Mouse (Mus musculus): ENCODE measurements around the gene 1700125H20Rik. TPM values are rescaled to one million over a fixed set of nuclear protein-coding genes. Genes with fewer than 3 reads are reported as not detected.

The 1700125H20Rik gene
- polyA plus RNA-seq, 1 experiment from 2014 or later = 0.52 TPM

DNA sequence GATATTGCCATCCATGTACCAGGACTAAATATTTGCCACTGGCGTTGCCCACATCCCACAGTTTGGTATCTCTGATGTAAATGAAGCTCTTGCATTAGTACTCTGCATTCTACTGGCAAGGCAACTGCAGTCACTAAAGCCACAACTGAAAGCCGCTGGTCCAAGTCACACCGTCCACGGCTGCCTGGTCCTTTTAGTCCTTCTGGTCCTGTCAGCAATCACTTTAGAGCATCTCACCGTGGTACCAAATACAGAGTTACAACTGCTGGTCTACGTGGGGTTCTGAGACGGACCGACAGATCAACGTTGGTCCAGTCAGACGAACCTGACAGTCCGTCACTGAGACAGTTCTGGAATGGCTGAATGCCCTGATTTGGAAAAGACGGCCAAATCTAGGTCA lies 20.5 kb downstream of the 1700125H20Rik start:
- no peaks in the 10 kb centered on the region for H3K27me3 ChIP-seq
- no peak overlapping the region for H3K27ac ChIP-seq
- no peak for ATAC-seq (ENCODE audit: low FRiP score, low read depth)
- 93% methylated on average over 12 of the region's 12 CpGs for WGBS
- no peak overlapping the region for H3K9ac ChIP-seq
- no peaks in the 10 kb centered on the region for H3K4me1 ChIP-seq
- H3K4me2 ChIP-seq (replicated peaks) = no peak overlapping the region
- no peaks in the 10 kb centered on the region for H3K9me3 ChIP-seq
- H3K4me3 ChIP-seq = no peak overlapping the region
- peaks cover 74% of the 10 kb centered on the region for H3K36me3 ChIP-seq

DNA sequence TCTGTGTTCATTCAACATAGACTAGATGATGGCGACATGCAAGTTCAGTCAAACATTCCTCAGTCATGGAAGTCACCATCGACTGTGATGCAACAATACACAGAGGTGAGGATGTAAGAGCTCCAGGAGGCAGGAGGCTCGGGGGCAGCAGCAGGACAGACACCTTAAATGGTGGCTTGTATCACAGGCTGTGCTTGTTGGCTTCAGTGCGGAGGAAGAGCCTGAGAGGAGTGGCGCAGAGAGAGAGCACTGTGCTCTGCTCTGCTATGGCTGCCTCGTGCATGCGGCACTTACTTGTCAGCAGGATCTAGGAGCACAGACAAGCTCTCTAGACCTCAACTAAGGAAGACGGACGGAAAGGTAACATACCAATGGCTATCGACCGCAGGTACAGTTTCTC lies 24.0 kb downstream of the 1700125H20Rik start:
- Histone ChIP-seq H3K27ac (no peak overlapping the region), H3K4me3 (no peak overlapping the region), H3K9ac (no peak overlapping the region), H3K36me3 (peaks cover 93% of the 10 kb centered on the region), H3K4me2 (replicated peaks) (no peak overlapping the region), H3K9me3 (no peaks in the 10 kb centered on the region), H3K4me1 (no peaks in the 10 kb centered on the region), H3K27me3 (no peaks in the 10 kb centered on the region)
- 95% methylated on average over 11 of the region's 11 CpGs for WGBS
- no peak for ATAC-seq (ENCODE audit: low FRiP score, low read depth)

DNA sequence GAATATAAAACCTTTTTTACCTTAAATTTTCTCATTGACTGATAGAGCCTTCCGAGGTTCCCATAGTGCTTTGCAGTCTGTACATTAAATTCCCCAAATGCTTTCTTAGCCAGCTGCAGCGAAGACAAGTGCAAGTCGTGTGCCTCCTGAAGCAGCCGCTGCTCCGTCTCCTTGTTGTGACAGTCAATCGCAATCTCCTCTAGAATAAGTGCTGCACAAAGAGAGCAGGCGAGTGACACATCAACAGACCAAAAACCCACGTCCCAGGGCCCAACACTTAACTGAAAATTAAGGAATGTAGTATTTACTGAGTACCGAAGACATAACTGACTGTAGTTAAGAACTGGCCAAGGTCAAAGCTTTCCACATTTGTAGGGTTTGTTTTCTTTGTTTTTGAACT lies 25.8 kb downstream of the 1700125H20Rik start:
- Histone ChIP-seq H3K4me2 (replicated peaks) (no peak overlapping the region), H3K4me1 (no peaks in the 10 kb centered on the region), H3K4me3 (no peak overlapping the region), H3K9ac (no peak overlapping the region), H3K36me3 (peaks cover 92% of the 10 kb centered on the region), H3K9me3 (no peaks in the 10 kb centered on the region), H3K27ac (no peak overlapping the region), H3K27me3 (no peaks in the 10 kb centered on the region)
- WGBS = 92% methylated on average over 9 of the region's 9 CpGs
- no peak for ATAC-seq (ENCODE audit: low FRiP score, low read depth)

DNA sequence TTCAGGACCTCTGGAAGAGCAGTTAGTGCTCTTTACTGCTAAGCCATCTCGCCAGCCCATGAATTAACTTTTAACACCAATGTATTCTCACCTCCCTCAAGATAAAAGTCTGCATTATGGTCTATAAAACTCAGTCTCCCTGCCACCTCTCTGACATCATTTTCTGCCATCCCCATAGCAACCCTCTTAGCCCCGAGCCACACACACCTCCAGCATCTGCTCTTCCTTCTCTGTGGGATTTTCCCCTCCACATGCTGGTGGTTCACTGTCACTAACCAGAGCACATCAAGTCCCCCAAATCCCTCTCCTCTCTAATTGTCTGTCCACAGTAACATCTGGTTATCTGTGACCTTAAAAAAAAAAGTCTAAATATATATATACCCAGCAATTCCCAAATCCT lies 28.7 kb downstream of the 1700125H20Rik start:
- Histone ChIP-seq H3K4me3 (no peak overlapping the region), H3K27me3 (no peaks in the 10 kb centered on the region), H3K27ac (no peak overlapping the region), H3K4me1 (no peaks in the 10 kb centered on the region), H3K9ac (no peak overlapping the region), H3K4me2 (replicated peaks) (no peak overlapping the region), H3K36me3 (peaks cover 92% of the 10 kb centered on the region), H3K9me3 (no peaks in the 10 kb centered on the region)
- no peak for ATAC-seq (ENCODE audit: low FRiP score, low read depth)
- 79% methylated on average over 2 of the region's 2 CpGs for WGBS

DNA sequence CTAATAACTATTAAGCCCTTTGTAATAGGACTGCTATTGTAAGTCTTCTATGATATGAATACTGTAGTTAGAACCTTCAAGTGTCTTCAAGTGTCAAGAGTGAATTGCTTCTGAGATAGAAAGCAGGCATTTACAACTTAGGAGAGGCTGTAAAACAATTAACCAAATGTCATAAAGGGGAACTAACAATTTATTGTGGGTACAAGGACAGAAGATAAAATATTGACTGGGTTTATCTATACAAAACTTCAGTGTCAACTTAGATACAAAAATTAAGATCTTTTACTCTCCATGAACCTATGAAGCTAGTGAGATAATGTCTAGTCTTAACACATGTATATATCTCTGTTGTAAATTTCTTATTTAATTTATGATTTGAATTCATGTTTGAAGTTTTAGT lies 36.0 kb downstream of the 1700125H20Rik start:
- Histone ChIP-seq H3K27ac (no peak overlapping the region), H3K9me3 (no peaks in the 10 kb centered on the region), H3K36me3 (peaks cover 84% of the 10 kb centered on the region), H3K9ac (no peak overlapping the region), H3K4me3 (no peak overlapping the region), H3K4me2 (replicated peaks) (no peak overlapping the region), H3K4me1 (no peaks in the 10 kb centered on the region), H3K27me3 (no peaks in the 10 kb centered on the region)
- ATAC-seq (ENCODE audit: low FRiP score, low read depth) = no peak

DNA sequence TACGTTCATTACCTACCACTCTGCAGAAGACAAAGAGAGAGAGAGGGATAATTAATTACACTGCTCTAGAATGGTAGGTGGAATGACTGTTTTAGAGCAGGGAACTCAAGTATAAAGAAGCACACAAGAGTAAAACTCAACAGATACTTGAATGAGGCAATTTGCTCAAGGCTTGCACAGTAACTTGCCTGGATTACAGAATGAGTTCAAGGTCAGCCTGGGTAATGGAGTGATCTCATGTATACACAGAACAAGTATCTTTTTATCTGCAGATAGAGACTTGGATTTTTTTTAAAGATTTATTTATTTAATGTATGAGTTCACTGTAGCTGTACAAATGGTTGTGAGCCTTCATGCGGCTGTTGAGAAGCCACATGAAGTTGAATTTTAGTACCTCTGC lies 40.9 kb downstream of the 1700125H20Rik start:
- Histone ChIP-seq H3K36me3 (peaks cover 87% of the 10 kb centered on the region), H3K27ac (no peak overlapping the region), H3K4me2 (replicated peaks) (no peak overlapping the region), H3K27me3 (no peaks in the 10 kb centered on the region), H3K4me3 (no peak overlapping the region), H3K4me1 (no peaks in the 10 kb centered on the region), H3K9ac (no peak overlapping the region), H3K9me3 (no peaks in the 10 kb centered on the region)
- no peak for ATAC-seq (ENCODE audit: low FRiP score, low read depth)
- 96% methylated on average over 2 of the region's 2 CpGs for WGBS

DNA sequence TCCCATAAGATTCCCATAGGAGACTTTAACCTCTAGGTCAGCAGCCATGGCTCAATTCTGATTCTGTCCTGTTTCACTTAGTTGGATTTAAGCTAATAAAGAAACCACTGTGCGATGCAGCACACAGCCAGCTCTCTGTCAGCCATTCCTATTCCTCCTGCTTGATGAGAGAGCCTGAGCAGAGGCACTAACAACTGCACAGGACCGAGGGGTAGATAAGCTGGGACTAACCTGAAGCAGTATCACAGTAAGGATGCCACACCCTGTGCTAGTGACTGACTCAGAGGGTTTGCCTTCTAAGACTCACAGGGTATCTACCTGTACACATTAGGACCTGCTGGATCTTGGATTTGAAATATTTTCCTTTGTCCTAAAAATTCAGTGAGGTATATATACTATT lies 43.0 kb downstream of the 1700125H20Rik start:
- H3K4me1 ChIP-seq = no peaks in the 10 kb centered on the region
- no peak overlapping the region for H3K4me2 ChIP-seq (replicated peaks)
- WGBS = 93% methylated on average over 2 of the region's 2 CpGs
- H3K4me3 ChIP-seq = no peak overlapping the region
- no peak overlapping the region for H3K27ac ChIP-seq
- H3K27me3 ChIP-seq = no peaks in the 10 kb centered on the region
- H3K36me3 ChIP-seq = peaks cover 71% of the 10 kb centered on the region
- H3K9me3 ChIP-seq = no peaks in the 10 kb centered on the region
- no peak for ATAC-seq (ENCODE audit: low FRiP score, low read depth)
- H3K9ac ChIP-seq = no peak overlapping the region

DNA sequence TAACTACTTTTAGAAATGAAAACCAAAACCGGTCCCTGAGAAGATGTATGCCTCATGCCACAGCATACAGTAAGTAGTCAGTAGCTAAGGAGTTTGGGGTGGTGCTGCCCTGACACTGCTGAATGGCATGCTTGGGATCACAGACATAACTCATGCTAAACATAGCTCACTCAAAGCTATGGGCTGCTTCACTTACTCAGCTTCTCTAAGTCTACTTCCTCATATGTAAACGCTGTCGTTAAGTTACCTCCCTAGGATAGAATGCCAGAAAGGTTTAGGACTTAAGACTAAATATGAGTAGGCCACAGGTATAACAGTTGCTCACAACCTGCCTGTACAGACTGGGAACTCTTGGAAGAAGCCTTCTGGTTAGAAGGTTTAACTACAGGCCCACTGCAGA lies 44.5 kb downstream of the 1700125H20Rik start:
- Histone ChIP-seq H3K9ac (no peak overlapping the region), H3K36me3 (peaks cover 59% of the 10 kb centered on the region), H3K27ac (no peak overlapping the region), H3K4me3 (no peak overlapping the region), H3K27me3 (no peaks in the 10 kb centered on the region), H3K9me3 (no peaks in the 10 kb centered on the region), H3K4me2 (replicated peaks) (no peak overlapping the region), H3K4me1 (no peaks in the 10 kb centered on the region)
- ATAC-seq (ENCODE audit: low FRiP score, low read depth) = no peak
- WGBS = 95% methylated on average over 3 of the region's 3 CpGs

DNA sequence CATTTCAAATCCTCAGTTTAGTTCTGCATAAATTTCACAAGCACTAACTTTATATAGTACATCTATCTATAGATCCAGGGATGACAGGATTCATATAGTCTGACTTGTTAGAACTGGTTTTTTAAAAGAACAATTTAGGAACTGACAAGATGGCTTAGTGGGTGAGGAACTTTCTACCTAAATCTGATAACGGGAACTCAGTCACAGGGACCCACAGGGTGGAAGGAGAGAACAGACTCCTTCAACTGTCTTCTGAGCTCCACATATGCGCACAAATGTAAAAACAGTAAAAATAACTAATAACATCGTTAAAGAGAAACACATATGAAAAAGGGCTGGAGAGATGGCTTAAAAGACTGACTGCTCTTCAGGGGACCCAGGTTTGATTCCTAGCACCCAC lies 48.8 kb downstream of the 1700125H20Rik start:
- Histone ChIP-seq H3K9ac (no peak overlapping the region), H3K9me3 (no peaks in the 10 kb centered on the region), H3K4me2 (replicated peaks) (no peak overlapping the region), H3K27ac (no peak overlapping the region), H3K36me3 (peaks cover 36% of the 10 kb centered on the region), H3K4me1 (no peaks in the 10 kb centered on the region), H3K27me3 (no peaks in the 10 kb centered on the region), H3K4me3 (no peak overlapping the region)
- 88% methylated on average over 3 of the region's 3 CpGs for WGBS
- no peak for ATAC-seq (ENCODE audit: low FRiP score, low read depth)

DNA sequence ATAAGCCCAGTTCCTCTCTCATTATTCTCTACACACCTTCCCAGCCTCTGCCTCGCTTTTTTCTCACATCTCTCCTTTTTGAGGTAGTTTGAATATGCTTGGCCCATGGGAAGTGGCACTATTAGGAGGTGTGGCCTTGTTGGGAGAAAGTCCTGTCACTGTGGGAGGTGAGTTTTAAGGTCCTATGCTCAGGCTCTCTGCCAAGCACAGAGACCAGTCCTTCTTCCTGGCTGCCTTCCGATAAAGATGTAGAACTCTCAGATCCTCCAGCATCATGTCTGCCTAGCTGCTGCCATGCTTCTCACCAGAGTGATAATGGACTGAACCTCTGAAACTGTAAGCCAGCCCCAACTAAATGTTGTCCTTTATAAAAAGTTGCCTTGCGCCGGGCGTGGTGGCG lies 52.4 kb downstream of the 1700125H20Rik start:
- H3K4me1 ChIP-seq = no peaks in the 10 kb centered on the region
- no peak overlapping the region for H3K27ac ChIP-seq
- WGBS = 95% methylated on average over 6 of the region's 6 CpGs
- H3K4me3 ChIP-seq = no peak overlapping the region
- no peak for ATAC-seq (ENCODE audit: low FRiP score, low read depth)
- H3K27me3 ChIP-seq = no peaks in the 10 kb centered on the region
- H3K9me3 ChIP-seq = no peaks in the 10 kb centered on the region
- peaks cover 35% of the 10 kb centered on the region for H3K36me3 ChIP-seq
- H3K4me2 ChIP-seq (replicated peaks) = no peak overlapping the region
- no peak overlapping the region for H3K9ac ChIP-seq

DNA sequence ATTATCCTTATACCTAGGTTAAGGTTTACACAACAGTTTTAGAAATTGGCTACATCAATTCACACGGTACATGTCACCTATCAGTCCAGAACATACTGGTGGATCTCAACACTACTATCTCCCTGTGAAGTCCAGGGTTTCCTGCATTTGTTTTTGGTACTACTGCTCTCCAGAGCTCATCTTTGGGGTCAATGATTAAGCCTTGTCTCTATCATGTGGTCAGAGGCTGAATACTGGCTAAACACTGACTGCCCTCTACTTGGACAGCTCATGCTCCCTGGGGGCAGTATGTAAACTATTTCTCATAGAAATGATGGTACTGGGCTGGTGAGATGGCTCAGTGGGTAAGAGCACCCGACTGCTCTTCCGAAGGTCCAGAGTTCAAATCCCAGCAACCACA lies 53.0 kb downstream of the 1700125H20Rik start:
- no peak overlapping the region for H3K27ac ChIP-seq
- ATAC-seq (ENCODE audit: low FRiP score, low read depth) = no peak

More for the DNA sequence above, 53.0 kb downstream of the 1700125H20Rik start:
- Histone ChIP-seq H3K9me3 (no peaks in the 10 kb centered on the region), H3K27me3 (no peaks in the 10 kb centered on the region), H3K9ac (no peak overlapping the region), H3K4me1 (no peaks in the 10 kb centered on the region), H3K4me3 (no peak overlapping the region), H3K36me3 (peaks cover 35% of the 10 kb centered on the region), H3K4me2 (replicated peaks) (no peak overlapping the region)
- 97% methylated on average over 3 of the region's 3 CpGs for WGBS

All from limb, embryonic 13.5 days (tissue).